Mouse (Mus musculus): ENCODE measurements at regions not wholly inside any gene's neighbourhood (a gene's known extent, or its start where the extent isn't known, plus 50 kb on each side); places are given as distances from the start of the nearest gene placed in this dataset.

- Histone ChIP-seq H3K27ac (ENCODE audit: insufficient read depth, low read depth, low read length) (no peak overlapping the region), H3K4me3 (ENCODE audit: low read depth, low read length) (no peak overlapping the region), H3K27me3 (ENCODE audit: control insufficient read depth, insufficient read depth, low read length) (no peaks in the 10 kb centered on the region), H3K4me1 (ENCODE audit: control insufficient read depth, insufficient read depth, insufficient read length, low read length) (no peaks in the 10 kb centered on the region), H3K36me3 (ENCODE audit: control insufficient read depth, insufficient read depth, low read length) (no peaks in the 10 kb centered on the region)
- no peak for TF ChIP-seq CTCF (IDR thresholded peaks at IDR 0.05; ENCODE audit: extremely low read depth, insufficient read length, insufficient replicate concordance, low read depth, low read length)
- TF ChIP-seq POLR2A (IDR thresholded peaks at IDR 0.05; ENCODE audit: low read depth, low read length) = no peak
- WGBS = 47% methylated on average over 4 of the region's 4 CpGs
Measured at GRCm38 (mm10) chr7:137851061-137851460, 413.6 kb downstream of the Glrx3 start.

DNA sequence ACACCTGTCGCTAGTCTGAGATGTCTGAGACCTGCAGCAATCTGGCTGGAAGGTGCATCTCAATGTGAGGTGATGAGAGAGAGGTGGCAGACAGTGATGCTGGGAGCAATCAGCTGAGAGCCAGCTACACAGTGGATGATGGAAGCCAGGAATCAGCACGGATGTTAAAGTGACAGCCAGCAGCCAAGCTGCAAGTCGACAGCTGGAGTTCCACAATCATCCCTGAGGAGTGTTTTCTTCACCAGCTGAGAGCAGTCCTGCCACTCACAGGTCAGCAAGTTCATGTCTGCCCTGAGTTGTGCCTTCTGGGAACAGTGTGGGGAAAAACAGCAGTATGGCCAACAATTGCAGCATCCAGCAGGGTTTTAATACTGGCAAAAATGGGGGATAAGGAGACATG, 422.3 kb downstream of the Glrx3 start:
- Histone ChIP-seq H3K36me3 (ENCODE audit: control insufficient read depth, insufficient read depth, low read length) (no peaks in the 10 kb centered on the region), H3K27me3 (ENCODE audit: control insufficient read depth, insufficient read depth, low read length) (no peaks in the 10 kb centered on the region), H3K4me1 (ENCODE audit: control insufficient read depth, insufficient read depth, insufficient read length, low read length) (no peaks in the 10 kb centered on the region), H3K4me3 (ENCODE audit: low read depth, low read length) (no peak overlapping the region), H3K27ac (ENCODE audit: insufficient read depth, low read depth, low read length) (no peak overlapping the region)
- TF ChIP-seq POLR2A (IDR thresholded peaks at IDR 0.05; ENCODE audit: low read depth, low read length) = no peak
- WGBS = 63% methylated on average over 3 of the region's 3 CpGs

- no peaks in the 10 kb centered on the region for H3K36me3 ChIP-seq (ENCODE audit: control insufficient read depth, insufficient read depth, low read length)
- no peak for TF ChIP-seq POLR2A (IDR thresholded peaks at IDR 0.05; ENCODE audit: low read depth, low read length)
- TF ChIP-seq CTCF (IDR thresholded peaks at IDR 0.05; ENCODE audit: extremely low read depth, insufficient read length, insufficient replicate concordance, low read depth, low read length) = no peak
- H3K27ac ChIP-seq (ENCODE audit: insufficient read depth, low read depth, low read length) = no peak overlapping the region
- no peaks in the 10 kb centered on the region for H3K27me3 ChIP-seq (ENCODE audit: control insufficient read depth, insufficient read depth, low read length)
- WGBS = 39% methylated on average over 8 of the region's 8 CpGs
- H3K4me3 ChIP-seq (ENCODE audit: low read depth, low read length) = no peak overlapping the region
- H3K4me1 ChIP-seq (ENCODE audit: control insufficient read depth, insufficient read depth, insufficient read length, low read length) = no peaks in the 10 kb centered on the region
Measured at GRCm38 (mm10) chr7:137860520-137860919, 423.1 kb downstream of the Glrx3 start.

DNA sequence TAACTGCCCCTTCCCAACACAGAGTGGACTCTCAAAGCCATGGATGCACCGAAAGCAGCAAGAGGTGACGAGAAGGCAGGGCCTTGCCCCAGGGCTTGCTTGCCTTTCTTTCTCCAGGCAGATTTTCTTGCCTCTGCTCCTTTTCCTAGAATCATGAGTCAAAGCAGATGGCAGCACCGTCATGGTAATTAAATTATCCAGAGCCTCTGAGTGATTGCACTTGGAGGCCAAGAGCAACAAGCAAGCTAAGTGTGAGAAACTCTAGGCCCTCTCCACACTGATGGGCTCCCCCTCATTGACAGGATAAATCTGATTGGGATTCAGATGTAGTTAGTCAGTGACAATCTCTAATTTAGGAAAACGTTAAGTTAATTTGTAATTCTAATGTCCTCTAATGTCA, 427.5 kb downstream of the Glrx3 start:
- Histone ChIP-seq H3K36me3 (ENCODE audit: control insufficient read depth, insufficient read depth, low read length) (no peaks in the 10 kb centered on the region), H3K4me3 (ENCODE audit: low read depth, low read length) (no peak overlapping the region), H3K4me1 (ENCODE audit: control insufficient read depth, insufficient read depth, insufficient read length, low read length) (no peaks in the 10 kb centered on the region), H3K27me3 (ENCODE audit: control insufficient read depth, insufficient read depth, low read length) (no peaks in the 10 kb centered on the region), H3K27ac (ENCODE audit: insufficient read depth, low read depth, low read length) (no peak overlapping the region)
- WGBS = 66% methylated on average over 4 of the region's 4 CpGs
- TF ChIP-seq POLR2A (IDR thresholded peaks at IDR 0.05; ENCODE audit: low read depth, low read length) (no peak), CTCF (IDR thresholded peaks at IDR 0.05; ENCODE audit: extremely low read depth, insufficient read length, insufficient replicate concordance, low read depth, low read length) (no peak)

DNA sequence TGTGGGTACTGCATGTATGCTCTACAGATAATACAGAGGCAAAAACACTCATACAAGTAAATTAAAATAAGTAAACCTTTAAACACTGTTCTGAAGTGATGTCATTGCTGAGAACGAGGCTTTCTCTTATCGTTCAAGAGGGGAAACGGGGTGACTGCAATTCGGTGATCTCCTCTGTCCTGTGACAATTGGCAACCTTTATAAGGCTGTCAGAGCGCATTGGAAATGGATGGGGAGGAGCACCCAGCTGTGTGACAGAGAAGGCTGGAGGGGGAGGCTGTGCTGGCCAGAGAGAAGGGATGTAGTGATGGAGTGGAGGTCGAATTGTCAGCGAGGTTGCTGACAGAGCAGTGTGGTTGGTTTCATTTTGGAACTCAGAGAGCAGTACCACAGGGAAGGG, 428.0 kb downstream of the Glrx3 start:
- Histone ChIP-seq H3K27me3 (ENCODE audit: control insufficient read depth, insufficient read depth, low read length) (no peaks in the 10 kb centered on the region), H3K4me1 (ENCODE audit: control insufficient read depth, insufficient read depth, insufficient read length, low read length) (no peaks in the 10 kb centered on the region)
- TF ChIP-seq CTCF (IDR thresholded peaks at IDR 0.05; ENCODE audit: extremely low read depth, insufficient read length, insufficient replicate concordance, low read depth, low read length) (no peak), POLR2A (IDR thresholded peaks at IDR 0.05; ENCODE audit: low read depth, low read length) (no peak)

DNA sequence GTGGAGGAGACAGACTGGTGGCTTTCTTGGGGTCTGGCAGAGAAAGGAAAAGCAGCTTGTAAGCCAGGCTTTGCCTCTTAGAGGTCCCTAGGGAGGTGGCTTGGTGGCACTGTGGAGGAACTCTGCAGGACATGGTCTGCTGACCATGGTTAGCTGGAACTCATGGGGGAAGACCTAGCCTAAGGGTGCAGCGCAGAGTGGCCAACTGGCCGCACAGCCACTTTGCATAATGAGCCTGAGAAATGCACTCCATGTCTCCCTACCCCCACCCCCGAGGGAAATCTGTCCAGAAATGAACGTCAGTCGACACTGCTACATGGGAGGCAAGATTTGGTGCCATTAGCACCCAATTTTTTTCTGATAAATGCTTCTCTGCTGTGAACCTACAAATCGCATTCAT, 429.5 kb downstream of the Glrx3 start:
- 79% methylated on average over 6 of the region's 6 CpGs for WGBS
- Histone ChIP-seq H3K27me3 (ENCODE audit: control insufficient read depth, insufficient read depth, low read length) (no peaks in the 10 kb centered on the region), H3K4me1 (ENCODE audit: control insufficient read depth, insufficient read depth, insufficient read length, low read length) (no peaks in the 10 kb centered on the region), H3K27ac (ENCODE audit: insufficient read depth, low read depth, low read length) (no peak overlapping the region), H3K36me3 (ENCODE audit: control insufficient read depth, insufficient read depth, low read length) (no peaks in the 10 kb centered on the region), H3K4me3 (ENCODE audit: low read depth, low read length) (no peak overlapping the region)
- TF ChIP-seq POLR2A (IDR thresholded peaks at IDR 0.05; ENCODE audit: low read depth, low read length) (no peak), CTCF (IDR thresholded peaks at IDR 0.05; ENCODE audit: extremely low read depth, insufficient read length, insufficient replicate concordance, low read depth, low read length) (no peak)

More for the DNA sequence above, 428.0 kb downstream of the Glrx3 start:
- H3K4me3 ChIP-seq (ENCODE audit: low read depth, low read length) = no peak overlapping the region
- no peaks in the 10 kb centered on the region for H3K36me3 ChIP-seq (ENCODE audit: control insufficient read depth, insufficient read depth, low read length)
- H3K27ac ChIP-seq (ENCODE audit: insufficient read depth, low read depth, low read length) = no peak overlapping the region
- 68% methylated on average over 7 of the region's 7 CpGs for WGBS

DNA sequence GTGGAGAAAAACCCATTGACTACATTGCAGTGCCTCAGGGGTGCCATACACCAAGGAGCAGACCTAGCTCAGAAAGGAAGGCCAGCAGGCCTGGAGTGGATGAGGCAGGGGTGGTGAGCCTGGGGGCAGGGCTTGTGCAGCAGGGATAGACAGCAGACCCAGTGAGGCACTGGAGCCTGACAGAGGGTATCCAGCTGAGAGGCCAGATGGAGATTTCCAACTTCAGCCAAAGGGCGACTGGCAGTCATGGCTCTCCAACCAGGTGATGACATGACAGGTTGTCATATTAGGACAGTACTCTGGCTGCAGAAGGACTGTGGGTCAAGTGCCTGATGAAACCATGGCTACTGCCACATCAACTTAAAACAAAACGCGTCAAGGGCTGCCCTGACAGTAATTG, 431.1 kb downstream of the Glrx3 start:
- Histone ChIP-seq H3K27ac (ENCODE audit: insufficient read depth, low read depth, low read length) (no peak overlapping the region), H3K27me3 (ENCODE audit: control insufficient read depth, insufficient read depth, low read length) (no peaks in the 10 kb centered on the region), H3K4me1 (ENCODE audit: control insufficient read depth, insufficient read depth, insufficient read length, low read length) (no peaks in the 10 kb centered on the region), H3K36me3 (ENCODE audit: control insufficient read depth, insufficient read depth, low read length) (no peaks in the 10 kb centered on the region), H3K4me3 (ENCODE audit: low read depth, low read length) (no peak overlapping the region)
- TF ChIP-seq POLR2A (IDR thresholded peaks at IDR 0.05; ENCODE audit: low read depth, low read length) (no peak), CTCF (IDR thresholded peaks at IDR 0.05; ENCODE audit: extremely low read depth, insufficient read length, insufficient replicate concordance, low read depth, low read length) (no peak)
- WGBS = 86% methylated on average over 3 of the region's 3 CpGs

GRCm38 (mm10) chr7:137875306-137875705, 437.9 kb downstream of the Glrx3 start:
- H3K27ac ChIP-seq (ENCODE audit: insufficient read depth, low read depth, low read length) = no peak overlapping the region
- 86% methylated on average over 2 of the region's 2 CpGs for WGBS
- H3K36me3 ChIP-seq (ENCODE audit: control insufficient read depth, insufficient read depth, low read length) = no peaks in the 10 kb centered on the region
- H3K27me3 ChIP-seq (ENCODE audit: control insufficient read depth, insufficient read depth, low read length) = no peaks in the 10 kb centered on the region
- TF ChIP-seq CTCF (IDR thresholded peaks at IDR 0.05; ENCODE audit: extremely low read depth, insufficient read length, insufficient replicate concordance, low read depth, low read length) (no peak), POLR2A (IDR thresholded peaks at IDR 0.05; ENCODE audit: low read depth, low read length) (no peak)
- no peak overlapping the region for H3K4me3 ChIP-seq (ENCODE audit: low read depth, low read length)
- no peaks in the 10 kb centered on the region for H3K4me1 ChIP-seq (ENCODE audit: control insufficient read depth, insufficient read depth, insufficient read length, low read length)

Measured in small intestine, adult 2 months (tissue).